Mouse (Mus musculus): ENCODE measurements at regions not wholly inside any gene's neighbourhood (a gene's known extent, or its start where the extent isn't known, plus 50 kb on each side); places are given as distances from the start of the nearest gene placed in this dataset.

GRCm38 (mm10) chr12:92062731-92063130 is 213.8 kb upstream of the Sel1l start:
- H3K4me3 ChIP-seq (ENCODE audit: control insufficient read depth in 1 of 2, insufficient read depth in 1 of 2, low read depth in 2 of 2, low read length in 2 of 2): no peak overlapping the region
- no peaks in the 10 kb centered on the region for H3K79me2 ChIP-seq (ENCODE audit: control insufficient read depth, insufficient read depth, low read length, poor library complexity)
- no peak for TF ChIP-seq TCF12 (IDR thresholded peaks at IDR 0.05; ENCODE audit: low read depth, low read length)
- TF ChIP-seq MAZ (IDR thresholded peaks at IDR 0.05; ENCODE audit: low read depth, low read length): no peak
- TF ChIP-seq POLR2A (IDR thresholded peaks at IDR 0.05; ENCODE audit: control insufficient read depth in 1 of 2, insufficient read depth in 1 of 2, low read depth in 1 of 2, low read length in 2 of 2, poor library complexity in 1 of 2): no peak
- no peak for TF ChIP-seq MAFK (IDR thresholded peaks at IDR 0.05; ENCODE audit: borderline replicate concordance, low read depth, low read length)
- TF ChIP-seq ZMIZ1 (IDR thresholded peaks at IDR 0.05; ENCODE audit: low read depth, low read length): no peak
- TF ChIP-seq BHLHE40 (IDR thresholded peaks at IDR 0.05; ENCODE audit: borderline replicate concordance, low read depth, low read length): no peak
- no peak for TF ChIP-seq RCOR1 (IDR thresholded peaks at IDR 0.05; ENCODE audit: low read depth, low read length)
- no peak for TF ChIP-seq TBP (IDR thresholded peaks at IDR 0.05; ENCODE audit: low read depth, low read length)
- TF ChIP-seq ZC3H11A (IDR thresholded peaks at IDR 0.05; ENCODE audit: low read depth, low read length): no peak
- TF ChIP-seq GATA1 (IDR thresholded peaks at IDR 0.05; ENCODE audit: low read depth, low read length): no peak
- no peak for TF ChIP-seq E2F4 (IDR thresholded peaks at IDR 0.05; ENCODE audit: borderline replicate concordance, low read depth, low read length)
- TF ChIP-seq NRF1 (IDR thresholded peaks at IDR 0.05; ENCODE audit: insufficient read depth, low read depth, low read length, poor library complexity, severe bottlenecking): no peak
- TF ChIP-seq POLR2AphosphoS5 (IDR thresholded peaks at IDR 0.05; ENCODE audit: borderline replicate concordance, low read depth, low read length): no peak
- no peak for TF ChIP-seq POLR2AphosphoS2 (IDR thresholded peaks at IDR 0.05; ENCODE audit: low read length)
- TF ChIP-seq JUND (IDR thresholded peaks at IDR 0.05; ENCODE audit: low read depth, low read length): no peak
- TF ChIP-seq MXI1 (IDR thresholded peaks at IDR 0.05; ENCODE audit: low read depth, low read length): no peak
- no peak for TF ChIP-seq MAX (IDR thresholded peaks at IDR 0.05; ENCODE audit: low read length)

GRCm38 (mm10) chr12:92040481-92040880 is 191.5 kb upstream of the Sel1l start:
- Histone ChIP-seq H3K36me3 (ENCODE audit: control insufficient read depth in 1 of 2, insufficient read depth in 2 of 2, low read length in 2 of 2) (no peaks in the 10 kb centered on the region), H3K4me3 (ENCODE audit: control insufficient read depth in 1 of 2, insufficient read depth in 1 of 2, low read depth in 2 of 2, low read length in 2 of 2) (no peak overlapping the region), H3K79me2 (ENCODE audit: control insufficient read depth, insufficient read depth, low read length, poor library complexity) (no peaks in the 10 kb centered on the region), H3K9me3 (replicated peaks; ENCODE audit: insufficient read depth, low read length) (no peaks in the 10 kb centered on the region), H3K27me3 (ENCODE audit: control insufficient read depth in 1 of 2, insufficient read depth in 2 of 2, low read length in 2 of 2) (no peaks in the 10 kb centered on the region), H3K9ac (ENCODE audit: control insufficient read depth, low read depth, low read length, poor library complexity, severe bottlenecking) (no peak overlapping the region), H3K27ac (ENCODE audit: control insufficient read depth, low read depth, low read length) (no peak overlapping the region), H3K4me1 (ENCODE audit: control insufficient read depth in 1 of 2, insufficient read depth in 2 of 2, low read length in 2 of 2) (no peaks in the 10 kb centered on the region)
- TF ChIP-seq USF1 (IDR thresholded peaks at IDR 0.05; ENCODE audit: low read depth, low read length) (no peak), TCF12 (IDR thresholded peaks at IDR 0.05; ENCODE audit: low read depth, low read length) (no peak), POLR2AphosphoS5 (IDR thresholded peaks at IDR 0.05; ENCODE audit: borderline replicate concordance, low read depth, low read length) (no peak), MAZ (IDR thresholded peaks at IDR 0.05; ENCODE audit: low read depth, low read length) (no peak), GABPA (IDR thresholded peaks at IDR 0.05; ENCODE audit: low read depth, low read length) (no peak), CHD2 (IDR thresholded peaks at IDR 0.05; ENCODE audit: low read length) (no peak), NRF1 (IDR thresholded peaks at IDR 0.05; ENCODE audit: insufficient read depth, low read depth, low read length, poor library complexity, severe bottlenecking) (no peak)
- peak; percentile 21 for DNase-seq (ENCODE audit: low read depth, low spot score)

More at GRCm38 (mm10) chr12:92062731-92063130, 213.8 kb upstream of the Sel1l start:
- Histone ChIP-seq H3K4me1 (ENCODE audit: control insufficient read depth in 1 of 2, insufficient read depth in 2 of 2, low read length in 2 of 2) (no peaks in the 10 kb centered on the region), H3K9ac (ENCODE audit: control insufficient read depth, low read depth, low read length, poor library complexity, severe bottlenecking) (no peak overlapping the region), H3K9me3 (replicated peaks; ENCODE audit: insufficient read depth, low read length) (no peaks in the 10 kb centered on the region), H3K27me3 (ENCODE audit: control insufficient read depth in 1 of 2, insufficient read depth in 2 of 2, low read length in 2 of 2) (no peaks in the 10 kb centered on the region), H3K27ac (ENCODE audit: control insufficient read depth, low read depth, low read length) (no peak overlapping the region), H3K36me3 (ENCODE audit: control insufficient read depth in 1 of 2, insufficient read depth in 2 of 2, low read length in 2 of 2) (no peaks in the 10 kb centered on the region)
- DNase-seq (ENCODE audit: low read depth, low spot score): no peak
